Mouse (Mus musculus) urinary bladder, postnatal 14 days (tissue): ENCODE results near the gene Rpl9-ps1.

Source experiments
- DNase-seq: peaks from one replicate; pipeline ENCODE4 v3.0.0; 2021; ENCODE audit warnings: low spot score

Rpl9-ps1 gene

GRCm38 (mm10) chr11:83645521-83645920, at the start of gene Rpl9-ps1:
Gene Rpl9-ps1, minus strand, starts transcription at chr11:83645621.
- DNase-seq, result no peak

DNA sequence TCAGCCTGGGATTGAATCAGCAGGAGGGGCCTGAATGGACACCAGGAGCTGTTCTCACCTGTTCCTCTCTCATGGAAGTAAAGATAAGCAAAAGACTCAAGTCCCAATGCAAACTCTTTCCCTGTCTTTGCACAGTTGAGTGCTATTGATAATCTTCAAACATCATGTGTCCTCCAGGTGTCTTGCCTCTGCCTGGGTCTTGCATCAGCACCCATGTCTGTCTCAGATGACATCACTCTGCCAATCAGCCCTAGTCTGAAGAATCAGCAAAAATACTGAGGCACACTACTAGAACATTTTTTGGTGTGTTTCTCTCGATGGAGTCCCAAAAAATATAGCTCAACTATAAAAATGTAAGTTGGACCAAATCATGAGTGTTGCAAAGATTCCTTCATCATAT, 46.6 kb upstream of the Rpl9-ps1 start:
- DNase-seq, result no peak

DNA sequence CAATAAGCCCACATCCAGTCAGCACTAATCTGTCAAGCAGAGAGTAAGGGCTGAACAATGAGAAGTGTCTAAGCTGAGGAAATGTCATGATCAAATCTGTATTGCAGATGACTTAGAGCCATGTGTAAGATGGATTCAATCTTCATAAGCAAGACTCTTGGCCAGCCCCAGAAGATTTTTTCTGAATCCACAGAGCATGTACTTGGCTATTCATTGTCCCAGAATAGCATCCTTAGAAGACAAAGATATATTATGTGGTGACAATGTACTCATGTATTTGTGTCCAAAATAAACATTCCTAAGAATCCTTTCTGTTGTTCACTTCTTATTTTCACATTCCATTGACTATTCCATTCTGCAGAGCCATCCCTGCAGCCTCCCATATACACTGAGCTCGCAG, 44.5 kb upstream of the Rpl9-ps1 start:
- DNase-seq, result no peak

DNA sequence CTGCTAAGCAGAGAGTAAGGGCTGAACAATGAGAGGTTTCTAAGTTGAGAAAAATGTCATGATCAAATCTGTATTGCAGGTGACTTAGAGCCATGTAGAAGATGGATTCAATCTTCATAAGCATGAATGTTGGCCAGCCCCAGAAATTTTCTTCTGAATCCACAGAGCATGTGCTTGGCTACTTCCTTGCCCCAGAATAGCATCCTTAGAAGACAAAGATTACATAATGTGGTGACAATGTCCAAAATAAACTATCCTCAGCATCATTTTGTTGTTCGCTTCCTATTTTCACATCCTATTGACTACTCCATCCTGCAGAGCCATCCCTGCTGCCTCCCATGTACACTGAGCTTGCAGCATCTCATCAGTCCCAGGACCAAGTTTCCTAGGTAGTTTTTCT, 30.2 kb upstream of the Rpl9-ps1 start:
- DNase-seq, result no peak

GRCm38 (mm10) chr11:83671743-83672142, 26.3 kb upstream of the Rpl9-ps1 start:
- DNase-seq, result no peak

DNA sequence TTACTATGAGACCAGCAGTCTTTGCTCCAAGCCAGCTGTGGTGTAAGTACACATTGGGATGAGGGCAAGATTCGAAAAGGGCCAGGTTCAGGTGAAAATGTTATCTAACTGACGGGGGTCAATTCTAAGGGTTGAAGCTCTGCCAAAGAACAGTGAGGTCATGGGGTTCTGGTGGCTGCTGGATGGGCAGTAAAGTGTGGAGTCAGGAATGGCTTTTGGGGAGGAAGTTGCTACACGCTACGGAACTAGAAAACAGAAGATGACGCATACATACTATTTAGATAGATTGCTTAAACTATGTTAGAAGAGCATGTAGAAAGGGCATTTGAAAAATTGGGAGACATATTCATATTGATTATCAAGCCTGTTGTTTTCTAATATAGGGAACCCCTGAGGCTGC, 18.1 kb upstream of the Rpl9-ps1 start:
- DNase-seq, result no peak

DNA sequence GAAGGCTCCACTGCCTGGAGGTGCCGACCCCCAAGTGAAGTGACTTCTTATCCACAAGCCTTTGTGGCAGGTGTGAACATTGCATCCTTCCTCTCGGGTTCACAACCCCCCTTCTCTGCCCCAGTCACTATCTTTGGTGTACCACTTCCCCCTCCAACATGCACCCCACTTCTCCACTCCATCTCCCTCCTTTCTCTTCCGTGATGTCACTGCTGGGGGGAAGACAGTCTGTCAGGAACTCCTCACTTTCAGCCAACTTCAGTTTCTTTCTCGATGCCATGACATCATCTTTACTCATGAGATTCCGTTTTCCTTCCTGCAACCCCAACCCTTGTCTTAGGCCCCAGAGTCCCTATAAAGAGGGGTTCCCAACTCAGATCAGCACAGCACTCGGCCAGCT, 16.8 kb upstream of the Rpl9-ps1 start, which contains the start of gene Ccl4:
Gene Ccl4 (plus strand): TSS at position 381 of the 400 bp plus-strand sequence.
- no peak for DNase-seq

GRCm38 (mm10) chr11:83658797-83659196, 13.4 kb upstream of the Rpl9-ps1 start:
- DNase-seq, result no peak

GRCm38 (mm10) chr11:83657508-83657907, 12.1 kb upstream of the Rpl9-ps1 start:
- DNase-seq, result no peak

GRCm38 (mm10) chr11:83654606-83655005, 9.2 kb upstream of the Rpl9-ps1 start:
- no peak for DNase-seq

DNA sequence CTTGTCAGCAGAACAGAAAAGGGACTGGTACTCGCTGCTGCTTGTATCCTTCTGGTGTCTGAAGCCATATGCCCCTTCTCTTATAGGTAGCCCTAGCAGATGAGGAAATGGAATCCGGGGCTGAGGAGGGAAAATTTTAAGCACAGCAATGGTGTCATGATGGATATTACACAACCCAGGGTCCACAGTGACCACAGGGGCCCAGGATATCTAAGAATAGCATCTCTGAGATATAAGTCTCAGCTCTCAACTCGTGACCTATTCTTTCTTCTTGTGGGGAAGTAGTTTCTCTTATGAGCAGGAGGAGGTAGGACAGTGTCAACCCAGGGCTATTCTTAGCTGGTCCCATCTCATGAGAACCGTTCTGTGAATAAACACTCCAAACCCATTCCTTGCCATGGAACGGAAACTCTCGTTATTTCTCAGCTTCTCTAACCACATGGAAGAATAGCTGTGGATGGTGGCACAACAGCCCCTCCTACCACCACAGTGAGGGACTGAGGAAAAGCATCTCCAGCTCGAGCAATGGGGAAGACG, 4.0 kb upstream of the Rpl9-ps1 start, which contains the start of gene Ccl3:
Gene Ccl3 (minus strand): TSS at position 51 of the 537 bp plus-strand sequence.
- DNase-seq, result no peak

GRCm38 (mm10) chr11:83646356-83647149, 1.1 kb upstream of the Rpl9-ps1 start:
- no peak for DNase-seq

DNA sequence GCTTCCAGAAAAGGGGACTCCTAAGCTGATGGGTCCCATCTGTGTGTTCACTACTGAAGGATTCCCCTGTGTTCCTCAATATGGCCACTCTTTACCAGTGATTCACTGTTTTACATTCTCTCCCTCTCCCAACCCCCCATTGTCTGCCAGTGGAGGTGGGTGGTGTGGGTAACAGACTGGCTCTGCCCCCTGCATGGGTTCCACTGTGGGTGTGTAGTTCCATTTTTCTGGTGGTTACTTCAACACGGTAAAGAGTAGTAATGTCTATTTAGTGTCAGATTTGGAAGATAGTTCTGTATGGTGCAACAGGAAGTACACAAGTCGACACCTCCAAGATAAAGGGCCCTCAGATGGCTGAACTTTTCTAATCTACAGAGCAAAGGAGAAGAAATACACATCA, 4.2 kb downstream of the Rpl9-ps1 start:
- no peak for DNase-seq

DNA sequence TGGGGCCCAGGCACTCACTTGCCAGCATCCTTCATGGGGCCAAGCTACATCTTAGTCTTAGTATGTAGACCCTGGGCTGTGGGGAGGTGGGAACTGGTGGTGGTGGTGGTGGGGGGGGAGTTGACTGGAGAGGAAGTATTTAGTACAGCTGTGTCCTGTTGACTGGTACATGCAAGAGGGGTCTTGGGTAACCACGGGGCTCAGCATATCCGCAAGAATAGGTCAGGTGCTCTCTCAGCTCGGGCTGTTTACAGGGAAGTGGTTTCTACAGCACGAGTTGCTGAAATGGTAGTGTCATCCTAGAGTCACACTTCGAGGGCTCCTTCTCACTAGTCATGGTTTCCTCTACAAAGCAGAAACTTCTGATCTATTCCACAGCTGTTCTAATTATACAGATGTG, 5.3 kb downstream of the Rpl9-ps1 start:
- no peak for DNase-seq

DNA sequence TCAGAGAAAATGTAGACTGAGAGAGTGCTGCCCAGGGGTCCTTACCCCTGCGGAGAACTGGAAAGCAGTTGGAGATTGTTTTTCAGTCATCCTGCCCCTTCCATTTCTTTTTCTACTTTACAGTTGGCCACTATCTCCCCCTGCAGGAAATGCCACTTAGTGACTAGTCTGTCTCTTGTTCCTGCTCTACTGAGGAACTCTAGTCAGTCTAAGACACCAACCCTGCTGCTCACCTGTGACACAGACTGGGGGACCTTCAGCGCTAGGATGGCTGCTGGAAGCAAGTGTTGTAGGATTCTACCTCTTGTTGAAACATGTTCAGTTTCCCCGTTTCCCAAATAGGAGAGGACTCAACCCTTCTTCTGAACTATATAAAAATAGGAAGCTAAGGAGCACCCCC, 5.9 kb downstream of the Rpl9-ps1 start:
- DNase-seq, result no peak

DNA sequence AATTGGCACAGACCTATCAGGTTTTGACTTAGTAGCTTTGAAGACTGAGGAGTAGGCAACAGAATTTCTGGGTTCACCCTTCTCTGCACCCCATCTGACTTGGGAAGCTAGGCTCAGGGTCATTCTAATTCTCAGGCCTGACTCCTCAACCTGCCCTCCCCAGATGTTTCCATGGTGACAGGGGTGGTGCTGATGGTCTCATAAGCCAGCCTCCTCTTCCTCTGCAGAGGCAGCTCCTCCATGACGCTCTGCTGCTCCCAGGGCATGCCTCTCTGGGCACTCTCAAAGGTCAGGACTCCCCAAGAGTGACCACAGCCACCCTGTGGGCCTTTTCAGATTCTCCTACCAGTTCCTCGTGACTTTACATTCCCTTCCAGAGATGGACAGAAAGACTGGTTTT, 6.5 kb downstream of the Rpl9-ps1 start:
- no peak for DNase-seq

DNA sequence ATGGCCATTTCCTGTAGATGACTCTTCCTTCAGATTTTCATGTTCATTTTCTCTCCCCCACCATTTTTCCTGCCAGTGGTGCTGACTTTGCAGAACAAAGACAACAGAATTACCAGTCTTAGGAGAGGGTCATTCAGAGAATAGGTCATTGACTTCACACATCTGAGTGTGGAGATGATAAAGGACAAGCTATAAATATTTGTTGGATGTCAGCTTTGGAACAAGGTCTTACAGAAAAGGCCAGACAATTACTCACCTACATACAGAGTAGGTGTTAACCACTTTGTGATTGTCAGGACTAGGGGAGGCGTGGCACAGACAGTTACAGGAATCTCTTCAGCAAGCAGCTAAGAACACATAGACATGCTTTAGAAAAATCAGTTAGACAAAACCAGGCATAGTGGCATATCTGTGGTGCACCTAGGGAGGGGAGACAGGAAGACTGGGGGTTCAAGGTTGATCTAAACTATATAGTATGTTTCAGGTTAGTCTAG, 8.6 kb downstream of the Rpl9-ps1 start:
- no peak for DNase-seq

DNA sequence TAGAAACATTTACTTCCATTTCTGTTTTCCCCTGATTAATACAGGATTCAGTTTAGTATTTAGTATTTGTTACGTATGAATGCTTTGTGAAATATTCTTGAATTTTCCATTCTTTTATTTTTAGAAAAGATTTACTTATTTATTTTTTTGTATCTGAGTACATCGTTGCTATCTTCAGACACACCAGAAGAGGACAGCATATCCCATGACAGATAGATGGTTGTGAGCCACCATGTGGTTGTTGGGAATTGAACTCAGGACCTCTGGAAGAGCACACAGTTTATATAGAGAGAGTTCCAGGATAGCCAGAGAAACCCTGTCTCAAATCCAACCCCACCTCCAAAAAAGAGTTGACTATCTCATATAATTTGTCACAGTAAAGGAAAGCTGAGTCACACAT, 10.5 kb downstream of the Rpl9-ps1 start:
- DNase-seq, result no peak

GRCm38 (mm10) chr11:83634425-83634824, 11.0 kb downstream of the Rpl9-ps1 start:
- no peak for DNase-seq

- DNase-seq, result no peak
Measured at GRCm38 (mm10) chr11:83632744-83633143, 12.7 kb downstream of the Rpl9-ps1 start.

DNA sequence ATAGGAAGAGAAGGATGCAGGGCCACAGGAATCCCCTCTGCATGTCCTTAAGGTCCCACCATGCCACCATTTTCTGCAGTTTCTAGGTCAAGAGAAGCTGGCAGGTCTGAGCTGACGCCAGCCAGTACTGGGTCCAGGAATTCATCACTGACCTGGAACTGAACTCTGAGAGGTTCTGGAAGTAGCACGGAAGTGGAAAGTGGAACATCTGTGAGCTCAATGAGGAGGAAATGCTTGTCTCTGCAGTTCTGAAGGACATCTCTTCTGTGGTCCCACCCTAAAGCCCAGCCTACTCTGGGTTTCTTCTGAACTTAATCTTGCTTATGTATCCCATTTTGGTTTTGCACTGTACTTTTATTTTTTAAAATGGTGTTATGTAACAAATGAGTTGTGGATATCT, 14.4 kb downstream of the Rpl9-ps1 start:
- DNase-seq, result no peak

DNA sequence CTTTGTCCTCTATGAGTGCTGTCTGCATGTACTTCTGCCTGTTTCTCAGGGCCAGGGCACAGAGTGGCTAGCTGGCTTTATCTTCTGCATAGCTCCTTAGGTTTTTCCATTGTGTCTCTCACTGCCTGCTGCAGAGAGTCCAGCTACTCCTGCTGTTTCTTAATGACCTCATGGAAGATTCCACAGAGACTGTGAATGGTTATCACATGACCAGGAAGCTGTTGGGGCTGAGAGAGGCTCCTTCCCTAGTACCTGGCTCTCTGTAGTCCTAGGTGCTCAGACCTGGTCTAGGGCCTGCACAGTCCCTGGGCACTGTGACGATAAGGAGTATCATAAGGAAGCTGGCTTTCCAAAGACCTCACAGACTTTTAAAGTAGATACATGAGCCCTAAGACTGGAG, 14.8 kb downstream of the Rpl9-ps1 start:
- DNase-seq, result no peak

- no peak for DNase-seq
Measured at GRCm38 (mm10) chr11:83628808-83629207, 16.6 kb downstream of the Rpl9-ps1 start.

DNA sequence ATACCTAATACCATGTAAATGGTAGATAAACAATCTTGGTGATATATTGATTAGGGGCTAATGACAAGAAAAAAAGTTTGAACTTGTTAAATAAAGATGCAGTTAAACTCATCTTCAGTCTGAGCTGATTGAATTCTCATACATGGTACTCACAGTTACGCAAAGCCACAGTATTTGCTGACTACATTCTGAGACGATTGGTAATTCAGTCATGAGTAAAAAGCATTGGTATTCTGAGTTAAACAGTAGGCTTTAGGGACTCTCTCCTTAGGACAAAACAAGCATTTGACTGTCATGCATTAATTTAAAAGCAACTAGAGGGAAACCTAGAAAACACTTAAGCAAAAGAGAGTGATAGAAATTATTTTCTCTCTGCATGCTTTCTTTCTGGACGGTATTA, 21.8 kb downstream of the Rpl9-ps1 start:
- DNase-seq, result no peak
